Mouse (Mus musculus): Measurements from ENCODE around the gene Ppp1r9a.

DNA sequence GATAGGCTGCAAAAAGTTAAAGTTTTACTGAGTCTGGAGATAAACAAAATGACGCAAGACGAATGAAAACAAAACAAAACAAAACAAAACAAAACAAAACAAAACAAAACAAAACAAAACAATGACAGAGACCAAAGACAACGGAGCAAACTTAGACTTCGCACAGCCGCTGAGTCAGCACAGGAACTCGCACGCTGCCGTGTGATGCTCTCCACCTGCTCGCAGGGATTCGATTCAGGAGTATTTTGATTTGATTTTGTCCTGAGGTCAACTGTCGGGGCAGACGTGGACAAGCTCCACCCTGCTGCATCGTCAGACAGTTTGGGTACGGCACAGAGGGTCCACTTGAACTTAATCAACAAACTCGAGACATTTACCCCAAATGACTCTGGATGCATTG is 105.9 kb downstream of the Ppp1r9a start:
- TF ChIP-seq CTCF (IDR thresholded peaks at IDR 0.05; ENCODE audit: extremely low read depth, insufficient read depth, low read length) (no peak), POLR2A (IDR thresholded peaks at IDR 0.05; ENCODE audit: extremely low read depth, insufficient read depth, low read length) (no peak)

All from cortical plate, adult 2 months (tissue).